Mouse (Mus musculus) thymus, postnatal 0 days (tissue): Measurements from ENCODE around the gene Phpt1. TPM values are rescaled to one million over a fixed set of nuclear protein-coding genes. Genes with fewer than 3 reads are reported as not detected.
A peak's percentile ranks its signal among the peaks of the same experiment; 100 is the strongest.

Source experiments
- DNase-seq: peaks from one replicate; pipeline ENCODE4 v3.0.0-alpha.2; 2015; ENCODE audit warnings: low spot score
- polyA plus RNA-seq: library from polyadenylated mRNA; unstranded; fragments of >200 nt; fragmentation: Nextera tagmentation; extraction: Ambion mirVana; gene quantifications from 2 replicates; pipeline ENCODE4 v1.2.1, GENCODE M21; 2015

Phpt1 gene
- 184 and 191 TPM in 2 replicates for polyA plus RNA-seq

GRCm38 (mm10) chr2:25574579-25575431, at the start of gene Phpt1, which contains the start of gene Mamdc4:
Gene Phpt1 (minus strand): TSS chr2:25575224.
Gene Mamdc4 (minus strand): TSS chr2:25574845.
- peak; percentile 98 for DNase-seq

- DNase-seq = peak; percentile 63
Measured at GRCm38 (mm10) chr2:25621229-25622200, 46.5 kb upstream of the Phpt1 start, which contains the start of gene Tmem141. Gene Tmem141 (minus strand): TSS chr2:25622005.

- DNase-seq = no peak
Measured at GRCm38 (mm10) chr2:25620852-25621228, 45.8 kb upstream of the Phpt1 start.

GRCm38 (mm10) chr2:25620386-25620785, 45.4 kb upstream of the Phpt1 start:
- peak; percentile 68 for DNase-seq

GRCm38 (mm10) chr2:25617578-25617977, 42.6 kb upstream of the Phpt1 start, which contains the start of gene Ccdc183:
Gene Ccdc183 (minus strand): TSS chr2:25617678.
- DNase-seq = no peak

GRCm38 (mm10) chr2:25616398-25616797, 41.4 kb upstream of the Phpt1 start:
- no peak for DNase-seq

- no peak for DNase-seq
Measured at GRCm38 (mm10) chr2:25608671-25609070, 33.6 kb upstream of the Phpt1 start.

- DNase-seq = peak; percentile 89
Measured at GRCm38 (mm10) chr2:25607761-25608622, 33.0 kb upstream of the Phpt1 start, which contains the start of gene Rabl6. Gene Rabl6 (minus strand): TSS chr2:25608521.

- DNase-seq = no peak
Measured at GRCm38 (mm10) chr2:25602526-25602925, 27.5 kb upstream of the Phpt1 start.

GRCm38 (mm10) chr2:25600037-25600436, 25.0 kb upstream of the Phpt1 start:
- DNase-seq = no peak

GRCm38 (mm10) chr2:25598749-25599148, 23.7 kb upstream of the Phpt1 start:
- DNase-seq = no peak

GRCm38 (mm10) chr2:25596765-25597510, 21.9 kb upstream of the Phpt1 start:
- DNase-seq = no peak

- peak; percentile 56 for DNase-seq
Measured at GRCm38 (mm10) chr2:25591863-25592262, 16.8 kb upstream of the Phpt1 start.

GRCm38 (mm10) chr2:25588227-25588907, 13.3 kb upstream of the Phpt1 start:
- no peak for DNase-seq

- DNase-seq = no peak
Measured at GRCm38 (mm10) chr2:25587290-25587689, 12.3 kb upstream of the Phpt1 start.

- DNase-seq = no peak
Measured at GRCm38 (mm10) chr2:25585601-25586000, 10.6 kb upstream of the Phpt1 start.

GRCm38 (mm10) chr2:25584856-25585255, 9.8 kb upstream of the Phpt1 start:
- no peak for DNase-seq

- DNase-seq = no peak
Measured at GRCm38 (mm10) chr2:25584152-25584551, 9.1 kb upstream of the Phpt1 start.

GRCm38 (mm10) chr2:25583571-25583970, 8.5 kb upstream of the Phpt1 start:
- DNase-seq = no peak
